Mouse (Mus musculus): ENCODE results near the gene E130114P18Rik. TPM values are rescaled to one million over a fixed set of nuclear protein-coding genes. Genes with fewer than 3 reads are reported as not detected.

The E130114P18Rik gene
- total RNA-seq, 2 experiments from 2014 or later, result not detected

GRCm38 (mm10) chr4:97805896-97806808, 28.3 kb upstream of the E130114P18Rik start:
- no peak for ATAC-seq (replicated peaks; ENCODE audit: low FRiP score, poor library complexity, severe bottlenecking)

- ATAC-seq (replicated peaks; ENCODE audit: low FRiP score, poor library complexity, severe bottlenecking), result no peak
Observed at GRCm38 (mm10) chr4:97805255-97805654, 27.4 kb upstream of the E130114P18Rik start.

- no peak for ATAC-seq (replicated peaks; ENCODE audit: low FRiP score, poor library complexity, severe bottlenecking)
Observed at GRCm38 (mm10) chr4:97804638-97805037, 26.8 kb upstream of the E130114P18Rik start.

- no peak for ATAC-seq (replicated peaks; ENCODE audit: low FRiP score, poor library complexity, severe bottlenecking)
Observed at GRCm38 (mm10) chr4:97803791-97804190, 25.9 kb upstream of the E130114P18Rik start.

GRCm38 (mm10) chr4:97796505-97796904, 18.6 kb upstream of the E130114P18Rik start:
- ATAC-seq (replicated peaks; ENCODE audit: low FRiP score, poor library complexity, severe bottlenecking), result no peak

- no peak for ATAC-seq (replicated peaks; ENCODE audit: low FRiP score, poor library complexity, severe bottlenecking)
Observed at GRCm38 (mm10) chr4:97795957-97796356, 18.1 kb upstream of the E130114P18Rik start.

GRCm38 (mm10) chr4:97794865-97795264, 17.0 kb upstream of the E130114P18Rik start:
- no peak for ATAC-seq (replicated peaks; ENCODE audit: low FRiP score, poor library complexity, severe bottlenecking)

- no peak for ATAC-seq (replicated peaks; ENCODE audit: low FRiP score, poor library complexity, severe bottlenecking)
Observed at GRCm38 (mm10) chr4:97793931-97794330, 16.1 kb upstream of the E130114P18Rik start.

- no peak for ATAC-seq (replicated peaks; ENCODE audit: low FRiP score, poor library complexity, severe bottlenecking)
Observed at GRCm38 (mm10) chr4:97788537-97788936, 10.7 kb upstream of the E130114P18Rik start.

- no peak for ATAC-seq (replicated peaks; ENCODE audit: low FRiP score, poor library complexity, severe bottlenecking)
Observed at GRCm38 (mm10) chr4:97787515-97787914, 9.6 kb upstream of the E130114P18Rik start.

GRCm38 (mm10) chr4:97786571-97786970, 8.7 kb upstream of the E130114P18Rik start:
- ATAC-seq (replicated peaks; ENCODE audit: low FRiP score, poor library complexity, severe bottlenecking), result no peak

GRCm38 (mm10) chr4:97785547-97786271, 7.8 kb upstream of the E130114P18Rik start:
- ATAC-seq (replicated peaks; ENCODE audit: low FRiP score, poor library complexity, severe bottlenecking), result no peak

GRCm38 (mm10) chr4:97784236-97784635, 6.4 kb upstream of the E130114P18Rik start:
- ATAC-seq (replicated peaks; ENCODE audit: low FRiP score, poor library complexity, severe bottlenecking), result no peak

- no peak for ATAC-seq (replicated peaks; ENCODE audit: low FRiP score, poor library complexity, severe bottlenecking)
Observed at GRCm38 (mm10) chr4:97783073-97783879, 5.4 kb upstream of the E130114P18Rik start.

GRCm38 (mm10) chr4:97782497-97782896, 4.6 kb upstream of the E130114P18Rik start:
- no peak for ATAC-seq (replicated peaks; ENCODE audit: low FRiP score, poor library complexity, severe bottlenecking)

- ATAC-seq (replicated peaks; ENCODE audit: low FRiP score, poor library complexity, severe bottlenecking), result peak; percentile 54; the same call in 1 of the 2 replicates
Observed at GRCm38 (mm10) chr4:97782069-97782468, 4.2 kb upstream of the E130114P18Rik start.

GRCm38 (mm10) chr4:97780666-97781435, 3.0 kb upstream of the E130114P18Rik start:
- no peak for ATAC-seq (replicated peaks; ENCODE audit: low FRiP score, poor library complexity, severe bottlenecking)

- no peak for ATAC-seq (replicated peaks; ENCODE audit: low FRiP score, poor library complexity, severe bottlenecking)
Observed at GRCm38 (mm10) chr4:97780024-97780423, 2.1 kb upstream of the E130114P18Rik start.

Data from erythroblast, adult 5-6 weeks (primary cell).